Mouse (Mus musculus): ENCODE measurements around the gene Ndufs5. TPM values are rescaled to one million over a fixed set of nuclear protein-coding genes. Genes with fewer than 3 reads are reported as not detected.

Ndufs5 gene
- total and polyA plus RNA-seq, 3 experiments, result 121 to 213 (median 174) TPM

- H3K36me3 ChIP-seq (replicated peaks in 1 of 2; ENCODE audit: control insufficient read depth in 1 of 2, insufficient read depth in 1 of 2, low read length in 1 of 2), result no peaks in the 10 kb centered on the region
- no peaks in the 10 kb centered on the region for H3K79me2 ChIP-seq (replicated peaks; ENCODE audit: control insufficient read depth, extremely low read depth, insufficient read depth, poor library complexity, severe bottlenecking)
- no peak overlapping the region for H3K27ac ChIP-seq (ENCODE audit: insufficient read depth, low read depth)
- H3K4me1 ChIP-seq (ENCODE audit: control insufficient read depth in 1 of 2, insufficient read depth in 2 of 2), result no peaks in the 10 kb centered on the region
- TF ChIP-seq KAT2A (IDR thresholded peaks at IDR 0.05; ENCODE audit: insufficient replicate concordance, low read length), result no peak
- no peak for TF ChIP-seq NRF1 (IDR thresholded peaks at IDR 0.05; ENCODE audit: low read depth, low read length)
- TF ChIP-seq TCF12 (IDR thresholded peaks at IDR 0.05; ENCODE audit: low read depth, low read length), result no peak
- no peak for TF ChIP-seq UBTF (IDR thresholded peaks at IDR 0.05; ENCODE audit: low read depth, low read length)
- TF ChIP-seq ZC3H11A (IDR thresholded peaks at IDR 0.05; ENCODE audit: low read depth, low read length), result no peak
- no peak for TF ChIP-seq PAX5 (IDR thresholded peaks at IDR 0.05; ENCODE audit: low read length)
- no peak for TF ChIP-seq BHLHE40 (IDR thresholded peaks at IDR 0.05; ENCODE audit: low read depth, low read length)
- TF ChIP-seq GABPA (IDR thresholded peaks at IDR 0.05; ENCODE audit: insufficient replicate concordance, low read depth, low read length), result no peak
- no peak for TF ChIP-seq MXI1 (IDR thresholded peaks at IDR 0.05; ENCODE audit: low read depth, low read length)
- TF ChIP-seq MAX (IDR thresholded peaks at IDR 0.05; ENCODE audit: low read length), result no peak
- no peak overlapping the region for H3K4me2 ChIP-seq (ENCODE audit: insufficient read depth, low read depth, poor library complexity, severe bottlenecking)
- H3K4me3 ChIP-seq (replicated peaks in 1 of 3; ENCODE audit: low read depth in 2 of 3, low read length in 2 of 3, poor library complexity in 1 of 3), result no peak overlapping the region
- dilution Hi-C loops (cut with MboI; ENCODE audit: extremely low pct_ligation_motif_present, extremely low pct_unique_long_range_greater_than_20kb, low sequenced_read_pairs) (no loop called here), in situ Hi-C loops (cut with MboI; ENCODE audit: low pct_ligation_motif_present, low pct_unique_long_range_greater_than_20kb, low sequenced_read_pairs) (no loop called here)
- no peaks in the 10 kb centered on the region for H3K9me3 ChIP-seq (replicated peaks; ENCODE audit: low read length)
- DNase-seq (ENCODE audit: extremely low read depth), result no peak
- peaks cover 27% of the 10 kb centered on the region for H3K27me3 ChIP-seq (replicated peaks)
- H3K9ac ChIP-seq (ENCODE audit: insufficient read depth, low read depth), result no peak overlapping the region
These were observed 12.7 kb downstream of the Ndufs5 start for GRCm38 (mm10) chr4:123705340-123705739.

- in situ Hi-C loops (cut with MboI; ENCODE audit: low pct_ligation_motif_present, low pct_unique_long_range_greater_than_20kb, low sequenced_read_pairs) (no loop called here), dilution Hi-C loops (cut with MboI; ENCODE audit: extremely low pct_ligation_motif_present, extremely low pct_unique_long_range_greater_than_20kb, low sequenced_read_pairs) (no loop called here)
- Histone ChIP-seq H3K4me1 (ENCODE audit: control insufficient read depth in 1 of 2, insufficient read depth in 2 of 2) (no peaks in the 10 kb centered on the region), H3K4me3 (replicated peaks in 1 of 3; ENCODE audit: low read depth in 2 of 3, low read length in 2 of 3, poor library complexity in 1 of 3) (no peak overlapping the region), H3K9ac (ENCODE audit: insufficient read depth, low read depth) (no peak overlapping the region), H3K79me2 (replicated peaks; ENCODE audit: control insufficient read depth, extremely low read depth, insufficient read depth, poor library complexity, severe bottlenecking) (no peaks in the 10 kb centered on the region), H3K9me3 (replicated peaks; ENCODE audit: low read length) (no peaks in the 10 kb centered on the region), H3K27me3 (replicated peaks) (peaks cover 15% of the 10 kb centered on the region), H3K36me3 (replicated peaks in 1 of 2; ENCODE audit: control insufficient read depth in 1 of 2, insufficient read depth in 1 of 2, low read length in 1 of 2) (no peaks in the 10 kb centered on the region), H3K27ac (ENCODE audit: insufficient read depth, low read depth) (no peak overlapping the region), H3K4me2 (ENCODE audit: insufficient read depth, low read depth, poor library complexity, severe bottlenecking) (no peak overlapping the region)
- TF ChIP-seq USF2 (conservative IDR thresholded peaks at IDR 0.05; ENCODE audit: low read depth, low read length), result no peak
- TF ChIP-seq USF1 (IDR thresholded peaks at IDR 0.05; ENCODE audit: low read depth, low read length), result no peak
- no peak for TF ChIP-seq SIN3A (IDR thresholded peaks at IDR 0.05; ENCODE audit: low read length)
- TF ChIP-seq CTCF (conservative IDR thresholded peaks at IDR 0.05 in 1 of 2, IDR thresholded peaks at IDR 0.05 in 1 of 2; ENCODE audit: low read depth in 2 of 2, low read length in 2 of 2), result no peak
- TF ChIP-seq UBTF (IDR thresholded peaks at IDR 0.05; ENCODE audit: low read depth, low read length), result no peak
- DNase-seq (ENCODE audit: extremely low read depth), result no peak
These were observed 24.6 kb downstream of the Ndufs5 start for GRCm38 (mm10) chr4:123693384-123693783.

GRCm38 (mm10) chr4:123692071-123692470 is 25.9 kb downstream of the Ndufs5 start:
- in situ Hi-C loops (cut with MboI; ENCODE audit: low pct_ligation_motif_present, low pct_unique_long_range_greater_than_20kb, low sequenced_read_pairs), result no loop called here
- dilution Hi-C loops (cut with MboI; ENCODE audit: extremely low pct_ligation_motif_present, extremely low pct_unique_long_range_greater_than_20kb, low sequenced_read_pairs), result no loop called here
- TF ChIP-seq ZMIZ1 (IDR thresholded peaks at IDR 0.05; ENCODE audit: low read depth, low read length) (no peak), ZC3H11A (IDR thresholded peaks at IDR 0.05; ENCODE audit: low read depth, low read length) (no peak), USF2 (conservative IDR thresholded peaks at IDR 0.05; ENCODE audit: low read depth, low read length) (no peak), NELFE (IDR thresholded peaks at IDR 0.05; ENCODE audit: low read depth, low read length) (no peak), CHD2 (IDR thresholded peaks at IDR 0.05; ENCODE audit: low read length) (no peak), ZKSCAN1 (IDR thresholded peaks at IDR 0.05; ENCODE audit: borderline replicate concordance, low read depth, low read length) (no peak), SMC3 (IDR thresholded peaks at IDR 0.05; ENCODE audit: low read depth, low read length) (no peak), ZNF384 (IDR thresholded peaks at IDR 0.05; ENCODE audit: low read depth, low read length) (no peak), IRF4 (IDR thresholded peaks at IDR 0.05; ENCODE audit: low read depth, low read length) (no peak), TCF12 (IDR thresholded peaks at IDR 0.05; ENCODE audit: low read depth, low read length) (no peak), MYC (IDR thresholded peaks at IDR 0.05; ENCODE audit: low read depth, low read length) (no peak), TBP (conservative IDR thresholded peaks at IDR 0.05; ENCODE audit: low read depth, low read length) (no peak), NRF1 (IDR thresholded peaks at IDR 0.05; ENCODE audit: low read depth, low read length) (no peak), JUN (IDR thresholded peaks at IDR 0.05; ENCODE audit: insufficient read depth, low read depth, low read length) (no peak), RAD21 (IDR thresholded peaks at IDR 0.05; ENCODE audit: low read depth, low read length) (no peak), MXI1 (IDR thresholded peaks at IDR 0.05; ENCODE audit: low read depth, low read length) (no peak), MEF2A (IDR thresholded peaks at IDR 0.05; ENCODE audit: borderline replicate concordance, low read depth, low read length) (no peak), HCFC1 (IDR thresholded peaks at IDR 0.05; ENCODE audit: low read depth, low read length) (no peak)

More at GRCm38 (mm10) chr4:123692071-123692470, 25.9 kb downstream of the Ndufs5 start:
- Histone ChIP-seq H3K79me2 (replicated peaks; ENCODE audit: control insufficient read depth, extremely low read depth, insufficient read depth, poor library complexity, severe bottlenecking) (no peaks in the 10 kb centered on the region), H3K9me3 (replicated peaks; ENCODE audit: low read length) (no peaks in the 10 kb centered on the region), H3K4me1 (ENCODE audit: control insufficient read depth in 1 of 2, insufficient read depth in 2 of 2) (no peaks in the 10 kb centered on the region; a peak in 1 of 4 replicates), H3K27ac (ENCODE audit: insufficient read depth, low read depth) (no peak overlapping the region), H3K36me3 (replicated peaks in 1 of 2; ENCODE audit: control insufficient read depth in 1 of 2, insufficient read depth in 1 of 2, low read length in 1 of 2) (no peaks in the 10 kb centered on the region), H3K4me2 (ENCODE audit: insufficient read depth, low read depth, poor library complexity, severe bottlenecking) (no peak overlapping the region), H3K27me3 (replicated peaks) (peaks cover 21% of the 10 kb centered on the region), H3K9ac (ENCODE audit: insufficient read depth, low read depth) (no peak overlapping the region), H3K4me3 (replicated peaks in 1 of 3; ENCODE audit: low read depth in 2 of 3, low read length in 2 of 3, poor library complexity in 1 of 3) (no peak overlapping the region)
- no peak for DNase-seq (ENCODE audit: extremely low read depth)
